Mouse (Mus musculus) midbrain, embryonic 16.5 days (tissue): Measurements from ENCODE around the gene Olfr281. TPM values are rescaled to one million over a fixed set of nuclear protein-coding genes. Genes with fewer than 3 reads are reported as not detected.

Experiments
- ATAC-seq: fragments of 200-750 bp; cut with Nextera tagmentation; 2 replicates; pipeline ENCODE4 v1.8.0; 2017; ENCODE audit warnings: moderate TSS enrichment
- H3K27ac ChIP-seq: fragments of 300-500 bp; sonication (generic); 2 replicates; pipeline ENCODE4 v1.5.1; 2014; ENCODE audit warnings: mild to moderate bottlenecking, low read length, mixed read lengths
- H3K27me3 ChIP-seq: fragments of 300-500 bp; sonication (generic); 2 replicates; pipeline ENCODE4 v1.6.1; 2014; ENCODE audit warnings: low read depth, low read length, mixed read lengths; ENCODE audit not compliant: control insufficient read depth, insufficient read depth
- H3K36me3 ChIP-seq: fragments of 300-500 bp; sonication (generic); 2 replicates; pipeline ENCODE4 v1.6.1; 2014; ENCODE audit warnings: mild to moderate bottlenecking, low read length, moderate library complexity, mixed read lengths; ENCODE audit not compliant: control insufficient read depth, insufficient read depth
- H3K4me1 ChIP-seq: fragments of 300-500 bp; sonication (generic); 2 replicates; pipeline ENCODE4 v1.6.1; 2014; ENCODE audit warnings: mild to moderate bottlenecking, low read length, mixed read lengths; ENCODE audit not compliant: control insufficient read depth, insufficient read depth
- H3K4me2 ChIP-seq: fragments of 300-500 bp; sonication (generic); 2 replicates; pipeline ENCODE4 v1.6.1; 2014; ENCODE audit warnings: mild to moderate bottlenecking, low read length, mixed read lengths
- H3K4me3 ChIP-seq: fragments of 300-500 bp; sonication (generic); 2 replicates; pipeline ENCODE4 v1.5.1; 2014; ENCODE audit warnings: low read depth, mild to moderate bottlenecking, low read length, moderate library complexity, mixed read lengths
- H3K9ac ChIP-seq: fragments of 300-500 bp; sonication (generic); 2 replicates; pipeline ENCODE4 v1.6.1; 2014; ENCODE audit warnings: low read depth, low read length, mixed read lengths
- H3K9me3 ChIP-seq: fragments of 300-500 bp; sonication (generic); replicated peaks from 2 replicates; pipeline ENCODE4 v1.6.1; 2014; ENCODE audit warnings: mild to moderate bottlenecking, low read length, mixed read lengths; ENCODE audit not compliant: control insufficient read depth, poor library complexity, severe bottlenecking
- WGBS: fragments of 180-500 bp; shearing (Covaris S2); extraction: QIAGEN DNeasy Blood & Tissue Kit; methylation state at CpG from one replicate; pipeline ENCODE4 v1.1.7; 2014; 5-methylcytosine and 5-hydroxymethylcytosine counted together
- polyA plus RNA-seq: library from polyadenylated mRNA; unstranded; fragments of >200 nt; fragmentation: Nextera tagmentation; extraction: Ambion mirVana; gene quantifications from 2 replicates; pipeline ENCODE4 v1.2.1, GENCODE M21; 2015

Olfr281 gene
- polyA plus RNA-seq, 1 experiment from 2014 or later = not detected

DNA sequence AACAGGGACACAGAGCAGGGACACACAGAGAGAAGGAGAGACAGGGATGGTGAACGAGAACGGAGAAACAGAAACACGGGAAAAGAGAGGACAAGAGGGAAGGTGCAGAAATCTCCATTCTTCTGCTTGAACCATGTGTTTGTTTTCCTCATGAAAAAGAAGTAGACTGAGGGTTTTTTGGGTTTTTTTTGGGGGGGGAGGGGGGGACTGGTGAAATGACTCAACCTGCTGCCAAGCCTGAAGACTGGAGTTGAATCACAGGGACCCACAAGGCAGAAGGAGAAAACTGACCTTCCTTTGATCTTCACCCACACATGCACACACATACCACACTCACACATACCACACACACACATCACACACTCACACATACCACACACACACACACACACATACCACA is 50.9 kb downstream of the Olfr281 start:
- no peak overlapping the region for H3K27ac ChIP-seq
- H3K27me3 ChIP-seq = no peaks in the 10 kb centered on the region
- no peaks in the 10 kb centered on the region for H3K4me1 ChIP-seq
- H3K4me2 ChIP-seq = no peak overlapping the region
- H3K9ac ChIP-seq = no peak overlapping the region
- H3K36me3 ChIP-seq = no peaks in the 10 kb centered on the region
- ATAC-seq = no peak
- no peak overlapping the region for H3K4me3 ChIP-seq
- no peaks in the 10 kb centered on the region for H3K9me3 ChIP-seq
- 80% methylated on average over 3 of the region's 3 CpGs for WGBS

DNA sequence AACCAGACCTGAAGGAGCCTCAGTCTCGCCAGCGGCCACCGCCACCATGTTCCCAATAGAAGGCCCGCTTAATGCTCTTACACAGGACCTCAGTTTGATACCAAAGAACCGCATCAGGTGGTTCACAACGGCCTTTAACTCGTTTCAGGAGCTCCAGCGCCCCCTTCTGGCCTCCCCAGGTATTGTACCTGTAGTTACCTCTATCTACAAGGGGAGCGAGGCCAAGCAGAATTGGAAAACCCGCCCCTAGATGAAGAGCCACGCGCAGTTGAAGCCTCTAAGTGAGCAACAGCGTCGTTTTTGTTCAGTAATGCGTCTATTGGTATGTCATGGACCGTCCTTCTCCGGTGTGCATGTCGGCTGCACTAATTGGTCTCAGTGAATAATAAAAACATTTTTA is 52.1 kb downstream of the Olfr281 start:
- H3K27ac ChIP-seq = no peak overlapping the region
- peak overlapping the region; percentile 22 for H3K4me2 ChIP-seq
- H3K27me3 ChIP-seq = no peaks in the 10 kb centered on the region
- no peak for ATAC-seq
- no peaks in the 10 kb centered on the region for H3K9me3 ChIP-seq
- no peak overlapping the region for H3K4me3 ChIP-seq
- H3K4me1 ChIP-seq = no peaks in the 10 kb centered on the region
- H3K9ac ChIP-seq = no peak overlapping the region
- WGBS = 16% methylated on average over 18 of the region's 18 CpGs
- no peaks in the 10 kb centered on the region for H3K36me3 ChIP-seq

DNA sequence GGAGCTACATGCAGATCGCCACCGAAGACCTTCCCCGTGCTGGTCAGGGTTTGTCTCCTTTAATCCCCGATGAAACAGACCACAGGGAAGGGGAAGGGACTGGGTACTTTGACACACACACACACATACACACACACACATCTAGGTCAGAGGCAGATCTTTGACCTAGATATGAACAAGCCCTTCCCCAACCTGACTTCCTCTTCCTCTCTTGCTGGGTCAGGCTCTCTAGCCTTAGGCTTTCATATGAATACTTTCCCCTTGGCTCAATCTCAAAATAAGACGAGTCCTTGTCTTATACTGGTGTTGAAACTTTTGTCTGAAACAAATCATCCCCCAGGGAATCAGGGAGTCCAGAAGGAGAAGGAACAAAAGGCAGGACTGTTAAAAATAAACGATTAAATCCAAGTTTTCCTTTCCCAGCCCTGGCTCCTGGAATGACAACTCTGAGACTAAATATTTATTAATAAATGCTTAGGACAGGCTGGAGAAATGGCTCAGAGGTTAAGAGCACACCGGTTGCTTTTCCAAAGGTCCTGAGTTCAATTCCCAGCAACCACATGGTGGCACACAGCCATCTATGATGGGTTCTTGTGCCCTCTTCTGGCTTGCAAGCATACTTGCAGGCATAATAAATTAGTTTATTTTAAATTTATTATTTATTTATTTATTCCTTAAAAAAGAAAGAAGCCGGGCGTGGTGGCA is 54.0 kb downstream of the Olfr281 start:
- Histone ChIP-seq H3K9me3 (no peaks in the 10 kb centered on the region), H3K4me2 (no peak overlapping the region), H3K4me1 (0 out of 2 replicates have a peak, but pooled peaks cover 2% of the 10 kb centered on the region), H3K36me3 (no peaks in the 10 kb centered on the region), H3K27ac (no peak overlapping the region), H3K27me3 (no peaks in the 10 kb centered on the region), H3K9ac (no peak overlapping the region), H3K4me3 (no peak overlapping the region)
- ATAC-seq = no peak
- 80% methylated on average over 9 of the region's 9 CpGs for WGBS

DNA sequence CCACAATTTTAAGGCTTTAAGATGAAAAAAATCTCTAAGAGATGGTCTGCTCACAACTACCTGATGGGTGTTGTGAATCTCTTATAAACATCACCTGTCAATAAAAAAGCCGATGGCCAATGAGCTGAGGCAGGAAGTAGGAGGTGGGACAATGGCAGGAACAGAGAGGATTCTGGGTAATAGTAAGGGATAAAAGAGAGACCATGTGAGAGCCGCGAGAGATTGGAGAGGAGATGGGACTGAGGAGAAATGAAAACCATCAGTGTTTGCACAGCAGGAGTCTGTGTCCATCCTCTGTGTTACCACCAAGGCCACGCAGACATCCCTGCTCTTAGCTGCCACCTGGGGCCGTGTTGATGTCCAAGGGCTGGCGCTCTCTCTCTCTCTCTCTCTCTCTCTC is 54.9 kb downstream of the Olfr281 start:
- Histone ChIP-seq H3K27ac (no peak overlapping the region), H3K27me3 (no peaks in the 10 kb centered on the region), H3K9me3 (no peaks in the 10 kb centered on the region), H3K4me2 (no peak overlapping the region), H3K9ac (no peak overlapping the region), H3K36me3 (no peaks in the 10 kb centered on the region), H3K4me1 (0 out of 2 replicates have a peak, but pooled peaks cover 2% of the 10 kb centered on the region), H3K4me3 (no peak overlapping the region)
- ATAC-seq = no peak
- WGBS = 89% methylated on average over 6 of the region's 6 CpGs

DNA sequence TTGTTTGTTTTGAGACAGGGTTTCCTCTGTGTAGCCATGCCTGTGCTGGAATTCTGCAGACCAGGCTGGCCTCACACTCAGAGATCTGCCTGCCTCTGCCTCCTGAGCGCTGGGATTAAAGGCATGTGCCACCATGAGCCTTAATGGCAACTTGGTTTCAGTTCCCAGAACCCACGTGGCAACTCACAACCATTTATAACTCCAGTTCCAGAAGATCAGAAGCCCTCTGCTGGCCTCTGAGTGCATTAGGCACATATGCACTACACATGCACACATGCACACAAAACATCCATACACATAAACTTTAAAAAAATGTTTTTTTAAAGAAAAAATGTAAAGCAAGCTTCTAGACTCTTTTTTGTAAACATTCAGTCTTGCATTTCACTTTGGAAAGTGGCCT is 57.0 kb downstream of the Olfr281 start:
- H3K9me3 ChIP-seq = no peaks in the 10 kb centered on the region
- H3K9ac ChIP-seq = no peak overlapping the region
- H3K27me3 ChIP-seq = no peaks in the 10 kb centered on the region
- H3K4me1 ChIP-seq = 0 out of 2 replicates have a peak, but pooled peaks cover 2% of the 10 kb centered on the region
- no peaks in the 10 kb centered on the region for H3K36me3 ChIP-seq
- ATAC-seq = no peak
- no peak overlapping the region for H3K27ac ChIP-seq
- 76% methylated on average over 2 of the region's 2 CpGs for WGBS
- H3K4me3 ChIP-seq = no peak overlapping the region
- H3K4me2 ChIP-seq = no peak overlapping the region

Other genes starting within 250 kb of the Olfr281 start
- not detected in 2 replicates for gene Gm44579, start 231.6 kb upstream of the Olfr281 start, polyA plus RNA-seq
- gene Olfr287, start 231.5 kb upstream of the Olfr281 start, polyA plus RNA-seq = 0.16 and 0.20 TPM in 2 replicates
- gene Olfr286, start 218.1 kb upstream of the Olfr281 start, polyA plus RNA-seq = not detected in 2 replicates
- not detected in 2 replicates for gene H1fnt, start 195.3 kb upstream of the Olfr281 start, polyA plus RNA-seq
- gene Zfp641, start 156.4 kb upstream of the Olfr281 start, polyA plus RNA-seq = 13.3 and 14.4 TPM in 2 replicates
- not detected in 2 replicates for gene Olfr285, start 135.2 kb upstream of the Olfr281 start, polyA plus RNA-seq
- gene Olfr284, start 111.6 kb upstream of the Olfr281 start, polyA plus RNA-seq = not detected in 2 replicates
- gene Olfr283, start 71.6 kb upstream of the Olfr281 start, polyA plus RNA-seq = not detected in 2 replicates
- not detected in 2 replicates for gene Olfr282, start 21.4 kb upstream of the Olfr281 start, polyA plus RNA-seq
- gene OR5BS1P, start 17.3 kb downstream of the Olfr281 start, polyA plus RNA-seq = not detected in 2 replicates
- gene Lalba, start 30.1 kb downstream of the Olfr281 start, polyA plus RNA-seq = not detected in 2 replicates
- not detected in 2 replicates for gene Olfr279, start 39.8 kb downstream of the Olfr281 start, polyA plus RNA-seq
- 106 and 113 TPM in 2 replicates for gene Kansl2, start 81.7 kb downstream of the Olfr281 start, polyA plus RNA-seq
- 65.3 and 73.1 TPM in 2 replicates for gene Ccnt1, start 118.3 kb downstream of the Olfr281 start, polyA plus RNA-seq
- not detected in 2 replicates for gene 4930415O20Rik, start 118.4 kb downstream of the Olfr281 start, polyA plus RNA-seq
- gene Adcy6, start 157.5 kb downstream of the Olfr281 start, polyA plus RNA-seq = 9.9 and 10.2 TPM in 2 replicates
- gene Cacnb3, start 178.3 kb downstream of the Olfr281 start, polyA plus RNA-seq = 198 and 205 TPM in 2 replicates
- 17.8 and 18.9 TPM in 2 replicates for gene Ddx23, start 210.3 kb downstream of the Olfr281 start, polyA plus RNA-seq
- 15.5 and 19.8 TPM in 2 replicates for gene Rnd1, start 224.9 kb downstream of the Olfr281 start, polyA plus RNA-seq